Mouse (Mus musculus) cerebellum, adult 2 months (tissue): ENCODE data around the gene Filip1l.

ENCODE experiments used
- CTCF ChIP-seq: fragments of 200-500 bp; IDR thresholded peaks from 2 replicates; pipeline ENCODE4 v1.5.1; 2011; ENCODE audit warnings: low read depth, mild to moderate bottlenecking, control low read depth, low read length, moderate library complexity, borderline replicate concordance; ENCODE audit not compliant: insufficient read depth
- POLR2A ChIP-seq: fragments of 200-500 bp; IDR thresholded peaks from 2 replicates; pipeline ENCODE4 v1.6.1; 2011; ENCODE audit warnings: low read length, control low read depth, borderline replicate concordance; ENCODE audit not compliant: insufficient read depth

DNA sequence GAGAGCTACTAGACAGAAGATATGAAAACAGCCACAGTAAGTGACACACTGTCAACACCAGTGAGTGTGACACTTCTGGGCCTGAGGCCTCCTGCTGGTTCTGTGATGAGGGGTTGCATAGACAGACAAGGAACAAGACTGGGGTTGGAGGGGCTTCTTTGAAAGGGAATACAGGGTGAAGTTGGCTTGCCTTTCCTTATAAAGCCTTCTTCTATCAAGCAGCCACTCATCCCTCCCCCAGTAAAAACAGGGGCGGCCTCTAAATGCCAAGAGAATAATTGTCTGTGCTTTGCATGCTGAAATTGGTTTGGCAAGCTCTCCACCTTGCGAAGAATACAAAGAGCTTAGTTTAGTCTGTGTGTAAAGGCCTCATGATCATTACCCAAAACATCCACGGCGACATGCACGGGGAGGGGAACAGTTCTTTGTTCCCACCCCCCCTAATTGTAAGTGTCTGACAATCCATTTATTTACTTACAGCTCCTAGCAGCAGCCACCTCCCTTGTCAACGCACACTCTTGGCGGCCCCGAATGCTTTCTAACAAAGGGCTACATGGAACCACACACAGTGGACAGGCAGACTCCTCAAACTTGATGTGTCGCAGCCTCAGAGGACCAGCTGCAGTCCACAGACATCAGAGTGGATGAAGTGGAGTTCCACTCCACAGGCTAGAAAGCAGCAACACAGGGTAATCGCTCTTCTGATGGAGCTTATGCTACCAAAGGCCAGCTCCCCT, 143.7 kb downstream of the Filip1l start:
- no peak for TF ChIP-seq POLR2A
- TF ChIP-seq CTCF: no peak
